Mouse (Mus musculus): ENCODE measurements around the gene Ezh1.
"Not testable (repeated sequence)": the region's sequence is repeated elsewhere in the genome, so short reads cannot be mapped to it uniquely, and the experiment has no call there.

Gene Ezh1

GRCm38 (mm10) chr11:101170811-101171610 is 55.3 kb downstream of the Ezh1 start, which contains the start of gene Plekhh3:
Plekhh3 (minus strand) TSS chr11:101171351.
- DNase-seq (ENCODE audit: extremely low read depth, insufficient read length, low spot score): peak; percentile 96

DNA sequence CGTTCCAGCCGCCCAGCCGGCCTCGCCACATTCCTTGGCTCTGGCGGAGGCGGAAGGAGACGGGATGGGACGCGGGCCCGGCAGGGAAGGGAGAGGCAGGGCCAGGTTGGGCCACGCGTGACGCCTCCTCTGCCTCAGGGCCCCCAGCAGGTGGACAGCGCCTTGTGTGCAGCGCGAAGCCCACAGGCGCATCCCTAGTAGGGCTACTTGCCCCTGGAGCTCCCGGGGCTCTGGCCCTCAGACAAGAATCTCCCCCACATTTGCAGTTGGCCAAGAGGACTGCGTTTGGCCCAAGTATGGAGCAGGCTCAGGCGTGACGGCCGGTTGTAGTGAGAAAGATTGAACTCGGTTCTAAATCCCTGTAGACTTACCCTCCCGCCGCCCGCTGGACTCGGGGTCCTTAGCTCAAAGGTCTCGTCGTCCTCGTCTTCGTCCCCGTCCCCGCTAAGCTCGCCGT is 55.9 kb downstream of the Ezh1 start, which contains the start of gene Cntnap1:
TSS of gene Cntnap1 (plus strand) at position 170 of the 457 bp plus-strand sequence.
- peak; percentile 81 for DNase-seq (ENCODE audit: extremely low read depth, insufficient read length, low spot score)

- DNase-seq (ENCODE audit: extremely low read depth, insufficient read length, low spot score): no peak
These were observed 56.8 kb downstream of the Ezh1 start for GRCm38 (mm10) chr11:101169301-101170107.

DNA sequence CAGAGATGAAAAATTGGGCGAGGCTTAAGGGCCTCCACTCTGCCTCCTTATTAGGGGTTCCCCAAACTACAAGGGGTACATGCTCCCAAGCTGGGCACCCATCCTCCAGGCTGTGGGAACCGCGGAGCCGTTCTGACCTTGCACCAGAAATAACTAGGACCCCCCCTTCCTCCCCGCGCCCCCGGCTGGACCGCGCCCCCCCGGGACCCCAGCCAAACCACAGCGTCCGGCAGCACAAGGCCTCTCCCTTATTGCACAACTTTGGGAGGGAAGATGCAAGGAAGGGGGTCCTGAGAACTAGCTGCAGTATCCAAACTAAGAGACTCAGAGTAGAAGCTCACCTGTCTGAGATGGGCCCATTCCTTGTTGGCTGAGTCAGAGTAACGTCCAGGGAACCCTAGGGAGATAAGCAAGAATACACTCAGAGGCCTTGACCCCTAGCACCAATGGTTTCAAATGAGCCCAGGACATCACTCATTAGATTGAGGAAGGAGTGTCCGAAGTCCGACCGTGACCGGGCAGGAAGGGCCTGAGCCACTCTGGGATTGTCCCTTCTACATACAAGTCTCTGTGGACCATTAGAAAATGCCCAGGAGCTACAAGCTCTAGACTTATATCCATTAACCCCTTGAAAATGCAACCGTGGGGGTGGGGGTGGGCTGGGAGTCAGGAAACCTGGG is 57.8 kb downstream of the Ezh1 start:
- DNase-seq (ENCODE audit: extremely low read depth, insufficient read length, low spot score): peak; percentile 62

- no peak for DNase-seq (ENCODE audit: extremely low read depth, insufficient read length, low spot score)
These were observed 58.3 kb downstream of the Ezh1 start for GRCm38 (mm10) chr11:101167963-101168300.

DNA sequence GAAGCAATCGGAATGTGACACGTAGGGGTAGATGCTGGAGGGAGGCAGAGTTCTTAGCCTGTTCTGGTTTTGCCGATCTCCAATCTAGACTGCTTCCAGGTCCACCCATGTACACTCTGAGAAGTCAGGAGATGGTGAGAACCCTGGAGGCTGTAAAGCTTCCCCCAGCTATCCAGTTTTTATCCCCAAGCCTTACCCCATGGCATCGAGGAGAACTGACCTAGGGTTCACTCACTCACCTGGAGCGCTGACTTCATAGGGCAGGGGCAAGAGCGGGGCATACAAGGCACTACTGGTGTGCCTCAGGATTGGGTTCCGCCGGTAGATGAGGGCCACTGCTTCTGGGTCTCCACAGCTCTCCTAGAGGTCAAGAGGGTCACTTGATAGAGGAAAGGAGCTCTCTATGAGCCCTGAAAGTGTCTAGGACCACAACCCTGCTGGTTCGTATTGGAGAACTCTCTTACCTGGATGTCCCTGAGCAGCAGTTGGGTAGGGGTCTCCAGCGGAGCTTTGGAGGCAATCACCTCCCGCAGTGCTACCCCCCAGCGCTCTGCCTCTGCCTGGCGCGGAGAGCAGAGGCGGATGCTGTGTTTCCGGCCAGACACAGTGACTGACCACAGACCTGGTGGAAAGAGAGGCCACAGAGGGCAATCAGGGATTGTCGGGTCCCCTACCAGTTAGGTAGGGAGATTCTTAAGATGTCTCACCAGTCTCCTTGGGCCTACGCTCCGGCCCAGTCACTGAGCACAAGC is 58.9 kb downstream of the Ezh1 start:
- DNase-seq (ENCODE audit: extremely low read depth, insufficient read length, low spot score): no peak

- no peak for DNase-seq (ENCODE audit: extremely low read depth, insufficient read length, low spot score)
These were observed 59.9 kb downstream of the Ezh1 start for GRCm38 (mm10) chr11:101166357-101166756.

GRCm38 (mm10) chr11:101164677-101165580 is 61.3 kb downstream of the Ezh1 start:
- DNase-seq (ENCODE audit: extremely low read depth, insufficient read length, low spot score): no peak

DNA sequence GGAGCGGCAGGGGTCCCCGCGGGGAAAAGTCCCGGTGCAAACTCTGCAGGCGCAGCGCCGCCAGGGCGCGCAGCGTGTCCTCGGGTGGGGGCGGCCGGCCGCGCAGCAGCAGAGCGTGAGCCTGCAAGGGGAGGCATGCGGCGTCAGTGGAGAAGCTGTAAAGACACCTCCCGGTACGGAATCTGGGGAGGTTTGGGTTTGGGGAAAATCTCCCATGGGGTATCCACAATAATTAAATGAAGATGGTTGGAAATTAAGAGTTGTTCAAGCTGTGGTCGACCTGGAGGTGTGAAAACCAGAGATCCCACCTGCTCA is 62.0 kb downstream of the Ezh1 start:
- no peak for DNase-seq (ENCODE audit: extremely low read depth, insufficient read length, low spot score)

- no peak for DNase-seq (ENCODE audit: extremely low read depth, insufficient read length, low spot score)
These were observed 62.5 kb downstream of the Ezh1 start for GRCm38 (mm10) chr11:101163476-101164350.

GRCm38 (mm10) chr11:101162772-101163171 is 63.5 kb downstream of the Ezh1 start:
- no peak for DNase-seq (ENCODE audit: extremely low read depth, insufficient read length, low spot score)

DNA sequence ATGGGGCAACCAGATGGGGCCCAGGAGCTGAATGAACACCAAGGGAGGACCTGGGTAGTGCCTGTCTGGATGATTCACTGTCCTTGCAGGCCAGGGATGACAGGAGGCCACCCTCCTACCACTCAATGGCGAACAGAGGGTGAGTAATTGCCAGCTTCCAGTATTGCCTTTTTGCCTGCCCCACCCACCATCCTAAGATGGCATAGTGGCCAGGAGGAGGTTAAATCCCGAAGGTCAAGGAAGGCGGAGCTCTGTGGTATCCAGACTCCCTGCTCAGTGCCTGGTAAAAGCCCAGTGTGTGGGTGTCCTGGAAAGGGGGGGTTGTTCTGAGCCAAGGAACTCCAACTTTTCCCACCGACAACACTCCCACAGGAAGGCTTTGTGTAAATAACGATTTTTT is 64.0 kb downstream of the Ezh1 start:
- no peak for DNase-seq (ENCODE audit: extremely low read depth, insufficient read length, low spot score)

GRCm38 (mm10) chr11:101161551-101161950 is 64.7 kb downstream of the Ezh1 start:
- no peak for DNase-seq (ENCODE audit: extremely low read depth, insufficient read length, low spot score)

DNA sequence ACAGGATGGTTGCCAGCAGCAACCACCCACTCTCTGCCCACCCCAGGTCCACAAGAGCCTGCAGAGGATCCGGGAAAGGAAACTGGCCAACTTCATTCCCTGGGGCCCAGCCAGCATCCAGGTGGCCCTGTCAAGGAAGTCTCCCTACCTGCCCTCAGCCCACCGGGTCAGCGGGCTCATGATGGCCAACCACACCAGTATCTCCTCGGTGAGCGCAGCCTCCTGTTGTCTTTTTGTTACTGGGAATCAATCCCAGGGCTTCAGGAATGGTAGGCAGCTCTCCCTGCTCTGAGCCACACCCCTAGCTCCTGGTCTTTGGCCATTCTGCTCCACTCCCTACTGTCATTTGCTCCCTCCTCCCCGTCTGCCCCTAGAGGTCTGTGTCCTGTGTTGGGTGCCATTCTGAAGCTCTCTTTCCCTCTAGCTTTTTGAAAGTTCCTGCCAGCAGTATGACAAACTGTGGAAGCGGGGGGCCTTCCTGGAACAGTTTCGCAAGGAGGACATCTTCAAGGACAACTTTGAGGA is 65.2 kb downstream of the Ezh1 start:
- not testable (repeated sequence) for DNase-seq (ENCODE audit: extremely low read depth, insufficient read length, low spot score)

GRCm38 (mm10) chr11:101160151-101160550 is 66.1 kb downstream of the Ezh1 start:
- DNase-seq (ENCODE audit: extremely low read depth, insufficient read length, low spot score): not testable (repeated sequence)

DNA sequence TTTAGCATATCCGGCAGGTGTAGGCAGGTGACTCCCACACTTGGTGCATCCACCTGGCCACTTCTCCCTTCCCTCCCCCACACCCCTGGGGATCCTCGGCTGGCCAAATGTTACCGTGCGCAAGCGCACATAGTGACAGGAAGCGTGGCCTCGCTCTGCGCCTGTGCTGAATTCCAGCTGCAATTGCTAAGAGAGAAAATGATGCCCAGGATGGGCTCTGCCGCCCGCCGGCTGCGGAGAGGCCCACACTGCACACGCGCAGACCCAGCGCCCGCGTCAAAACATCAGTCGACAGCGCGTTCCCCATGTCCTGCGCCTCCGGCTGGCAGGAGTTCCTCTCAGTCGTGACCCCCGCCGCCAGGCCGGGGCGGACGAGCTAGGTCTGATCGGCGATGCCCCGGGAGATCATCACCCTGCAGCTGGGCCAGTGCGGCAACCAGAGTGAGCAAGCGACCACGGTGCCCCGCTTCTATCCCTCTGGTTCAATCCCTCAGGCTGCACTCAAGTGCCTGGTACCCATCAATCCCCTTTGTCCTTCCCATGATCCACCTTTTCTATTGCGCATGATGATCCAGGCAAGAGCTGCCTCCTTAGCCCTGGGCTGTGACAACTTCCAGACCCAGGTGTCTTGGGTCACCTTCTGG is 70.4 kb downstream of the Ezh1 start, which contains the start of gene Tubg2:
TSS of gene Tubg2 (plus strand) at position 180 of the 644 bp plus-strand sequence.
- DNase-seq (ENCODE audit: extremely low read depth, insufficient read length, low spot score): no peak

GRCm38 (mm10) chr11:101155151-101155550 is 71.1 kb downstream of the Ezh1 start:
- DNase-seq (ENCODE audit: extremely low read depth, insufficient read length, low spot score): no peak

DNA sequence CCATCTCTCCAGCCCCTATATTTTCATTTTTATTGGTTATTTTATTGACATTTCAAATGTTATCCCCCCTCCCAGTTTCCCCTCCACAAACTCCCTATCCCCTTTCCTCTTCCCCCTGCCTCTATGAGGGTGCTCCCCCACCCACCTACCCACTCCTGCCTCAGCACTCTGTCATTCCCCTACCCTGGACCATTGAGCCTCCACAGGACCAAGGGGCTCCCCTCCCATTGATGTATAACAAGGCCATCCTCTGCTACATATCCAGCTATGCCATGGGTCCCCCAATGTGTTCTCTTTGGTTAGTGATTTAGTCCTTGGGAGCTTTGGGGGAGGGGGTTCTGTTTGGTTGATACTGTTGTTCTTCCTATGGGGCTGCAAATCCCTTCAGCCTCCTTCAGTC is 71.6 kb downstream of the Ezh1 start:
- DNase-seq (ENCODE audit: extremely low read depth, insufficient read length, low spot score): no peak
